Mouse (Mus musculus): ENCODE data around the gene Myog. TPM values are rescaled to one million over a fixed set of nuclear protein-coding genes. Genes with fewer than 3 reads are reported as not detected.
A peak's percentile ranks its signal among the peaks of the same experiment; 100 is the strongest.

Myog gene
- total and polyA plus RNA-seq, 2 experiments from 2014 or later = 0.11 TPM; not detected in 1

DNA sequence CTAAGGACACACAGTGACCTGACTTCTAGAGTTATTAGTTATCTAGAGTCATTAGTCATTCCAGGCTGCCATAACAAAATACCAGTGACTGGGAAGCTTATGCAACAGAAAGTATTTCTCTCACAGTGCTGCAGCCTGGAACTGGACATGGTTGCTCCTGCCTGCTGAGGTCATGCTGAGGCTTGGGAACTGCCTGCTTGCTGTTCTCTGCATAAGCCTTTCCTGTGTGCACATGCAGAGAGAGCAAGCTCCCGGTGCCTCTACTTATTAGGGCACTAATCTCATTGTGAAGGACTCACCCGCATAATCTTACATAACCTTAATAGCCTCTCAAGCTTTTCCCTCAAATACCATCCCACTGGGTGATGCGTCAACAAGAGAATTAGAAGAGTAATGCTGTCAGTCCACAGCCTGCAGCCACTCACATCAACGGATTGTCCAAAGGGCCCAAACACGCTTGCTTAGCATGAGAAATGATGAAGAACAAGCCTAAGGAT lies 17.0 kb upstream of the Myog start:
- Histone ChIP-seq H3K9ac (replicated peaks; ENCODE audit: low read length, poor library complexity, severe bottlenecking) (no peak overlapping the region), H3K9me3 (ENCODE audit: low read length) (no peaks in the 10 kb centered on the region), H3K36me3 (ENCODE audit: insufficient read depth, low read length) (no peaks in the 10 kb centered on the region), H3K27ac (ENCODE audit: low read depth, low read length) (no peak overlapping the region), H3K4me3 (ENCODE audit: low read depth, low read length) (no peak overlapping the region), H3K4me1 (ENCODE audit: insufficient read depth, low read length) (no peaks in the 10 kb centered on the region), H3K4me2 (ENCODE audit: low read depth, low read length, poor library complexity, severe bottlenecking) (no peak overlapping the region), H3K27me3 (ENCODE audit: insufficient read depth, low read length) (no peaks in the 10 kb centered on the region)
- no peak for TF ChIP-seq CTCF (IDR thresholded peaks at IDR 0.05)
- ATAC-seq (ENCODE audit: low FRiP score) (no peak), DNase-seq (ENCODE audit: low spot score) (no peak)
- 32% methylated on average over 5 of the region's 5 CpGs for WGBS

DNA sequence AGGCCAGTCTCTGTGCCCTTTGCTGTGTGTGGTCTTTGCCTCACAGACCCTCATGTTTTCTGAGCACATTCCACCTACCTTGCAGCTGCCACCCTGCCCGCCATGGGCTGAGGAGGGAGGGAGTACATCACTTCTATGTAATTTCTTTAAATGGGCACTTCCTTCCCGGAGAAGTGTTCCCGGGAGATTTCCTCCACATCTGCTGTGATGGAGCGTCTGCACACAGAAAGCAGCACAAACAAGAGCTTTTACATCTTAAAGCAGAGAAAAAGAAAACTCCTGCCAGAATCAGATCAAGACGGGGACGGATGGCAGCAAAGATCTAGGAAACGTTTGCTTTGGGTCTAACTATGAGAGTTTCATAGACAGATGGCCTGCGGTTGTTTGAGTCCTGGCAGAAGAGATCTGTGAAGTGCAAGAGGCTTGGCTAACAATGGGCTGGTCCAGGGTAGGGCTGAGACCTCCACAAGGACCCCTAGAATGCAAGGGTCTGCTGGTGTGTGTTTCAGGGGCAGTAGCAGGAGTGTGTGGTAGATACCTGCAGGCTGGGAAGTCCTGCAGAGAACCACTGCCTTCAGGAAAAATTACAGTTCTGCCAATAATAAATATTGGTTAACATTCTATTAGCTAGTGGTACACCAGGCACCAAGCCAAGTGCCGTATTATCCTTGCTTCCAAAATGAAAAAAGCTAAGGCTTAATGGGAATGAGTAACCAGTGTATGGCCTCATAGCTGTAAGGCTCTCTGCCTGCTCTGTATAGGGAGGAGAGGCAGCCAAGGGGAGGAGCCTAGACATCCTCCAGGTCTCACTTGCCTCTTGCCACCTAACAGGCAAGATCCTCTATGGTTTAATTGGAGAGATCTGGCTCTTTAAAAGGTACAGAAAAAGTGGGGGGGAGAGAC lies 16.0 kb upstream of the Myog start:
- 44% methylated on average over 9 of the region's 9 CpGs for WGBS
- no peak for TF ChIP-seq CTCF (IDR thresholded peaks at IDR 0.05)
- DNase-seq (ENCODE audit: low spot score) = peak; percentile 57

GRCm38 (mm10) chr1:134274483-134274920 lies 15.3 kb upstream of the Myog start:
- no peak overlapping the region for H3K9ac ChIP-seq (replicated peaks; ENCODE audit: low read length, poor library complexity, severe bottlenecking)
- H3K4me3 ChIP-seq (ENCODE audit: low read depth, low read length) = no peak overlapping the region
- no peaks in the 10 kb centered on the region for H3K9me3 ChIP-seq (ENCODE audit: low read length)
- no peaks in the 10 kb centered on the region for H3K36me3 ChIP-seq (ENCODE audit: insufficient read depth, low read length)
- DNase-seq (ENCODE audit: low spot score) = peak; percentile 53
- no peaks in the 10 kb centered on the region for H3K27me3 ChIP-seq (ENCODE audit: insufficient read depth, low read length)
- no peak for TF ChIP-seq CTCF (IDR thresholded peaks at IDR 0.05)
- H3K4me1 ChIP-seq (ENCODE audit: insufficient read depth, low read length) = no peaks in the 10 kb centered on the region
- no peak overlapping the region for H3K27ac ChIP-seq (ENCODE audit: low read depth, low read length)
- WGBS = 80% methylated on average over 7 of the region's 7 CpGs
- no peak overlapping the region for H3K4me2 ChIP-seq (ENCODE audit: low read depth, low read length, poor library complexity, severe bottlenecking)
- no peak for ATAC-seq (ENCODE audit: low FRiP score)

More for the DNA sequence above, 16.0 kb upstream of the Myog start:
- H3K9ac ChIP-seq (replicated peaks; ENCODE audit: low read length, poor library complexity, severe bottlenecking) = peak overlapping the region; percentile 30; the same call in 1 of the 2 replicates
- H3K36me3 ChIP-seq (ENCODE audit: insufficient read depth, low read length) = no peaks in the 10 kb centered on the region
- no peak overlapping the region; the same call in 1 of the 2 replicates for H3K27ac ChIP-seq (ENCODE audit: low read depth, low read length)
- no peaks in the 10 kb centered on the region for H3K27me3 ChIP-seq (ENCODE audit: insufficient read depth, low read length)
- H3K4me2 ChIP-seq (ENCODE audit: low read depth, low read length, poor library complexity, severe bottlenecking) = no peak overlapping the region
- H3K4me3 ChIP-seq (ENCODE audit: low read depth, low read length) = no peak overlapping the region
- no peaks in the 10 kb centered on the region for H3K9me3 ChIP-seq (ENCODE audit: low read length)
- H3K4me1 ChIP-seq (ENCODE audit: insufficient read depth, low read length) = no peaks in the 10 kb centered on the region
- ATAC-seq (ENCODE audit: low FRiP score) = no peak

DNA sequence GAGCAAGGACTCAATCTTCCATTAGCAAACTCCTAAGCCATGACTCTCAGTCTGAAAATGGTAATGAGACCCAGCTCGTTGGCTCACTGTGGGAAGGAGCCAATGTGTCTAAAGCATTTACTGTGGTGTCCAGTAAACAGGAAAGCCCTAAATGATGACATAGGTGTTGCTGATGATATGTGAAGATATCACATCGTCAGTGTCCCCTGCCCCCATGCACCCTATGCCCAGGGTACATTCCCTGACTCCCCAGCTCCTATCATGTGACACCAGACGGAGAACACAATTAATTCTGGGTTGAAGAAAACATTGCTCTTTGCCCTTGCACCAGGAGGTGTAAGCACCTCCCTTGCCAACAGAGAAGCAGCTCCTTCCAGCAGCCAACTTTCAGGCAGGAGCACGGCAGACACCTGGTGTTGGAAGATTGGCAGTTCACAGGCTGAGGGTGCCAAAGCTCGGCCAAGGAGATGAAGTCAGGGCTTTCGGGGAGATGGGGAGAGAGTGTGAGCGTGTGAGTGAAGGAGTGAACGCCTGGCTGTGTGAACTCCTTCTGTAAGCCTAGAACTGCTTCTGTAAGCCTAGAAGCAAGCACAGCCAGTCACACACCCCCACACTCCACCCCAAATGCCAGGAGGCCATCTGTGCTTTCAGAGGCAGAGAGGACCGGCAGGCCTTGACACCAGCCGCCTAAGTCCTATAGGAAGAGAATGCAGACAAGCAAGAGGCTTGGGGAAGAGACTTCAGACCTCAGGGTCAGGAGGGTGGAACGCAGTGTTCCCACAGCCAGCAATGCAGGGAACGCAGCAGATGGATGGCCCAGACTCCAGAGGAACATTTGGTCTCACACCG lies 13.9 kb upstream of the Myog start:
- Histone ChIP-seq H3K27me3 (ENCODE audit: insufficient read depth, low read length) (no peaks in the 10 kb centered on the region), H3K9ac (replicated peaks; ENCODE audit: low read length, poor library complexity, severe bottlenecking) (no peak overlapping the region), H3K9me3 (ENCODE audit: low read length) (no peaks in the 10 kb centered on the region), H3K4me3 (ENCODE audit: low read depth, low read length) (no peak overlapping the region), H3K4me1 (ENCODE audit: insufficient read depth, low read length) (no peaks in the 10 kb centered on the region), H3K36me3 (ENCODE audit: insufficient read depth, low read length) (no peaks in the 10 kb centered on the region), H3K4me2 (ENCODE audit: low read depth, low read length, poor library complexity, severe bottlenecking) (no peak overlapping the region), H3K27ac (ENCODE audit: low read depth, low read length) (no peak overlapping the region)
- ATAC-seq (ENCODE audit: low FRiP score) (no peak), DNase-seq (ENCODE audit: low spot score) (peak; percentile 43)
- TF ChIP-seq CTCF (IDR thresholded peaks at IDR 0.05) = no peak
- WGBS = 79% methylated on average over 13 of the region's 13 CpGs

DNA sequence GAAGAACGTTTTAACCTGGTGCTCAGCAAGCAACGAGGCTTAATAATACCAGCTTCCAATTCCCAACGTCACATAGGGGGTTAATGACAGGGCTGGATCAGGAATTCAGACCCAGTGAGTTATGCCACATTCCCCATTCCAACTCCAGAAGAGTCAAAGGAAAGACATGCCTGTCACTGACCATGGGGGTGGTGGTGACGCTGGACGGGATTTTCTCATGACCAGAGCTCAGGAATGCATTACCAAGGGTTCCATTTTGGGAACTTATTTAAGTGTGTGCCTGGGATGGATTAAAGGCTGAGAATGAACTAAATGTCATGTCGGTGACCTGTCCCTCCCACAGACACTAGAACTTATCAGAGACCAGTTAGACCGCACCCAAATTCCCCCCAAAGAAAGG lies 13.0 kb upstream of the Myog start:
- no peak overlapping the region for H3K4me2 ChIP-seq (ENCODE audit: low read depth, low read length, poor library complexity, severe bottlenecking)
- H3K4me1 ChIP-seq (ENCODE audit: insufficient read depth, low read length) = no peaks in the 10 kb centered on the region
- TF ChIP-seq CTCF (IDR thresholded peaks at IDR 0.05) = no peak
- no peak for ATAC-seq (ENCODE audit: low FRiP score)
- H3K27ac ChIP-seq (ENCODE audit: low read depth, low read length) = no peak overlapping the region
- no peaks in the 10 kb centered on the region for H3K9me3 ChIP-seq (ENCODE audit: low read length)
- H3K27me3 ChIP-seq (ENCODE audit: insufficient read depth, low read length) = no peaks in the 10 kb centered on the region
- no peak overlapping the region for H3K4me3 ChIP-seq (ENCODE audit: low read depth, low read length)
- no peaks in the 10 kb centered on the region for H3K36me3 ChIP-seq (ENCODE audit: insufficient read depth, low read length)
- DNase-seq (ENCODE audit: low spot score) = no peak
- WGBS = 78% methylated on average over 7 of the region's 7 CpGs
- H3K9ac ChIP-seq (replicated peaks; ENCODE audit: low read length, poor library complexity, severe bottlenecking) = no peak overlapping the region
